Mouse (Mus musculus) testis, adult 2 months (tissue): ENCODE results near the gene E030018B13Rik. TPM values are rescaled to one million over a fixed set of nuclear protein-coding genes. Genes with fewer than 3 reads are reported as not detected.

ENCODE experiments used
- H3K27ac ChIP-seq: fragments of 200-500 bp; 2 replicates; pipeline ENCODE4 v1.5.1; 2012; ENCODE audit warnings: low read depth, low read length; ENCODE audit not compliant: control insufficient read depth, insufficient read depth
- H3K27me3 ChIP-seq: fragments of 200-500 bp; 2 replicates; pipeline ENCODE4 v1.6.1; 2012; ENCODE audit warnings: mild to moderate bottlenecking, low read length, moderate library complexity; ENCODE audit not compliant: control insufficient read depth, insufficient read depth
- H3K36me3 ChIP-seq: fragments of 200-500 bp; 2 replicates; pipeline ENCODE4 v1.6.1; 2012; ENCODE audit warnings: mild to moderate bottlenecking, low read length; ENCODE audit not compliant: control insufficient read depth, insufficient read depth
- H3K4me1 ChIP-seq: fragments of 200-500 bp; 2 replicates; pipeline ENCODE4 v1.6.1; 2012; ENCODE audit warnings: low read length; ENCODE audit not compliant: control insufficient read depth, insufficient read depth
- H3K4me3 ChIP-seq: fragments of 200-500 bp; 2 replicates; pipeline ENCODE4 v1.5.1; 2012; ENCODE audit warnings: low read depth, mild to moderate bottlenecking, low read length, moderate library complexity, mixed read lengths; ENCODE audit not compliant: control insufficient read depth
- CTCF ChIP-seq: fragments of 200-500 bp; IDR thresholded peaks from 2 replicates; pipeline ENCODE4 v1.5.1; 2012; ENCODE audit warnings: low read depth, mild to moderate bottlenecking, inconsistent platforms, low read length, moderate library complexity; ENCODE audit not compliant: control insufficient read depth, insufficient read depth, insufficient replicate concordance
- POLR2A ChIP-seq: fragments of 200-500 bp; IDR thresholded peaks from 2 replicates; pipeline ENCODE4 v1.6.1; 2012; ENCODE audit warnings: low read depth, mild to moderate bottlenecking, inconsistent platforms, low read length, moderate library complexity; ENCODE audit not compliant: control insufficient read depth
- polyA plus RNA-seq: library from polyadenylated mRNA; depleted of rRNA; stranded (reverse); fragments of >200 nt; gene quantifications from 2 replicates; pipeline ENCODE4 v1.2.3, GENCODE M21; 2012; rRNA removed

E030018B13Rik gene
- polyA plus RNA-seq: 0.11 TPM in 1 of 2 replicates, not detected in the other

GRCm38 (mm10) chr7:63916268-63916907, at the start of gene E030018B13Rik:
Gene E030018B13Rik, plus strand, starts transcription at chr7:63916857.
- Histone ChIP-seq H3K27me3 (no peaks in the 10 kb centered on the region), H3K36me3 (no peaks in the 10 kb centered on the region), H3K4me1 (peaks cover 17% of the 10 kb centered on the region), H3K27ac (no peak within 1 kb of the TSS), H3K4me3 (no peak within 1 kb of the TSS)
- TF ChIP-seq POLR2A (no peak), CTCF (no peak)

DNA sequence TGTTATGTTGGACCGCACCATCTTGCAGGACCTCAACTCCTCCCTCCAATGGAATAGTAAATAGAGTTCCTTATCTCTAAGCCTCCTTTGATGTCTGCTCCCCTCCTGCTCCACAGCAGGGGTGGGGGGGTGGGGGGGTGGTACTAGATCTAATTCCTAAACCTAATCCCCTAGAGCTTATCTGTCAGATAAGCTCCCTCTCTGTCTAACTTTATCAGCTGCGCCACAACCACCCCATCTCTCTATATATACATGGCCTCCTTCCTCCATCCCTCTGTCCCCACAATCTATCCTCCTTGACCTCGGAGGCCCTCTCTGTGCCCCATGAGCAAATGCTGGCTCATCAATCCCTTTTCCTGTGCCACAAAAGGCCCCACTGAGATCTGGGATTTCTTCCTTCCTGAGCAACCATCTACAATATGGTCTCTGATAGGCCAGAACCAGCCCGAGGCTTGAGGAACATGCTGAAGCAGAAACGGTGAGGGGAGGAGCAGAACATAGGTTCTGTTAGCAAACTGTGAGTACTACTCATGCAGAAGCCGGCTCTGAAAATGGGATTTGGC, 48.2 kb upstream of the E030018B13Rik start:
- H3K27ac ChIP-seq: no peak overlapping the region
- H3K4me1 ChIP-seq: peaks cover 4% of the 10 kb centered on the region
- no peaks in the 10 kb centered on the region for H3K36me3 ChIP-seq
- H3K27me3 ChIP-seq: no peaks in the 10 kb centered on the region
- H3K4me3 ChIP-seq: no peak overlapping the region
- TF ChIP-seq CTCF: no peak
- TF ChIP-seq POLR2A: no peak

- TF ChIP-seq POLR2A (no peak), CTCF (no peak)
- Histone ChIP-seq H3K36me3 (no peaks in the 10 kb centered on the region), H3K27ac (no peak overlapping the region), H3K27me3 (no peaks in the 10 kb centered on the region), H3K4me3 (no peak overlapping the region), H3K4me1 (peaks cover 2% of the 10 kb centered on the region)
Observed at GRCm38 (mm10) chr7:63871698-63872097, 45.0 kb upstream of the E030018B13Rik start.

DNA sequence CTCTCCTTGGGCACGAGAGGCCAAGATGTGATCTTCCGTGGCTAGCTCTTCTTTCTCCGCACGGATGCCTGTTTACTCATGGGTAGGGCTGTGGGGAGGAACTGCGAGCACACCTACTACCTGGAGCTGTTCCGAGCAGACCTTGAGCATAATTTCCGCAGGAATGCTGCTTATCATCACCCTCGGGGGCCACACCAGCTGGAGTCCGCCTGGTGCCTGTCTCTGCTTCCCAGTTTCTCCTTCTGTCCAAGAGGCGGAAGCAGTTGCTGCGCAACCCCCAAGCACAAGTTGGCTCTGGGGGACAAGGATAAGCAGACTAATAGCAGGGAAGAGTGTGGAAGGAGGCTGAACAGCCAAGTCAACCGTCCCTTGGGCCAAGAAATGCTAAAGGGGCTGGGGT, 42.8 kb upstream of the E030018B13Rik start:
- Histone ChIP-seq H3K4me3 (no peak overlapping the region), H3K27ac (no peak overlapping the region), H3K36me3 (no peaks in the 10 kb centered on the region), H3K27me3 (no peaks in the 10 kb centered on the region), H3K4me1 (peaks cover 5% of the 10 kb centered on the region)
- TF ChIP-seq POLR2A (no peak), CTCF (no peak)

DNA sequence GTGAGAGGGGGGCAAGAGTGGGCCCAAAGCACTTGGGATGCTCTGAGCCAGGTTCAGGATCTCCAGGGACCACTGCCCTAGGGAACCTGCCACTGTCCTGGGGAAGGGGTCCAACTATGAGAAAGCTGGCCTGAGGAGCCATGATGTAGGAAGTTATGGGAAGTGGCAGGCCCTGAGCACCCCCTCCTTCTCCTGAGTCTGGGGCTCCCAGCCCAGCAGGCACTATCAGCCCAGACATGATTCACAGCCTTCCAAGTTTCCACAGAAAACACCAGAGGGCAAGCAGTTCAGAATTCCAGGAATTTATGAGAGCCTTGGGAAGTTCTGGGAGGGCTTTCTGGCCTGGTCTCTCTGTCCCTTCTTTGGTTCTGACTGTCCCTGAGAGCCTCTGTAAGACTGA, 41.0 kb upstream of the E030018B13Rik start:
- TF ChIP-seq CTCF (no peak), POLR2A (no peak)
- H3K36me3 ChIP-seq: no peaks in the 10 kb centered on the region
- H3K27ac ChIP-seq: no peak overlapping the region
- no peak overlapping the region for H3K4me3 ChIP-seq
- no peaks in the 10 kb centered on the region for H3K27me3 ChIP-seq
- H3K4me1 ChIP-seq: peaks cover 5% of the 10 kb centered on the region

DNA sequence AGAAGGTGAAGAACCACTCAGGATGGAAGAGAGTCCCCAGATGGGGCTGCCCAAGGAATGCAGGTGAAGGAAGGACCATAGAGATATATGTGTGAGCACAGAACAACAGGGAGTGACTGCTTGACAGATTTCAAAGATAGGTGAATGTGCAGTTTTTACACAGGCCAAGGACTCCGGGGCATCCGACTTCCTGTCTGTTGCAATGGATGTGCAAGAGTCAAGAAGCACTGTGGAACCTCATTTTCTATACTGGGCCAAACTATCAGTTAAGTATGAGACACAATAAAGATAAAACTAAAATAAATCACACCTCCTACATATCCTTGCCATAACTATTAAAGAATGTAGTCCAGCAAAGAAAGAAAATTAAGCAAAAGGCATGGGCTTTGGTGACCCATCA, 40.0 kb upstream of the E030018B13Rik start:
- Histone ChIP-seq H3K27me3 (no peaks in the 10 kb centered on the region), H3K4me1 (peaks cover 5% of the 10 kb centered on the region), H3K4me3 (no peak overlapping the region), H3K36me3 (no peaks in the 10 kb centered on the region), H3K27ac (no peak overlapping the region)
- TF ChIP-seq CTCF: no peak
- TF ChIP-seq POLR2A: no peak

GRCm38 (mm10) chr7:63877610-63878009, 39.0 kb upstream of the E030018B13Rik start:
- H3K27me3 ChIP-seq: no peaks in the 10 kb centered on the region
- H3K36me3 ChIP-seq: no peaks in the 10 kb centered on the region
- H3K4me1 ChIP-seq: peaks cover 5% of the 10 kb centered on the region
- no peak overlapping the region for H3K27ac ChIP-seq
- no peak for TF ChIP-seq CTCF
- TF ChIP-seq POLR2A: no peak
- no peak overlapping the region for H3K4me3 ChIP-seq

DNA sequence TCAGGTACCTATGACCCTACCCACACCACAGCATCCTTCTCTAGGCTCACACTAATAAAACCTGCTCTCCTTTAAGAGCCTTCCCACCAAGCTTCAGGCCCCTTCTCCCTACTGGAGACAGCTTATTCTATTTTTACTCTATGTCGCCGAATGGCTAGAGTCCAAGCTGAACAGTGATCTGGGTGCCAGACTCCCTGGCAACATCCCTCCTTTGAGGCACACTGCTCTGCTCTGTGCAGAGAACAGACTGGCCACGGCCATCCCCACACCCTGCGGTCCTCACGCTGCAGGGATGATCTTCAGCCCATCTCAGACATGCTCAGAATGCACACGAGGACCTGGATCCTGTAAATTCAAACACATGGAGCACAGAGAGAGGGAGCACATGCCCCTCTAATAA, 37.1 kb upstream of the E030018B13Rik start:
- Histone ChIP-seq H3K4me1 (peaks cover 3% of the 10 kb centered on the region; the same call in 1 of the 2 replicates), H3K4me3 (no peak overlapping the region), H3K27ac (no peak overlapping the region), H3K36me3 (no peaks in the 10 kb centered on the region), H3K27me3 (no peaks in the 10 kb centered on the region)
- TF ChIP-seq POLR2A: no peak
- TF ChIP-seq CTCF: no peak
